Mouse (Mus musculus) midbrain, embryonic 16.5 days (tissue): Measurements from ENCODE around the gene Daw1. TPM values are rescaled to one million over a fixed set of nuclear protein-coding genes. Genes with fewer than 3 reads are reported as not detected.

Experiments
- ATAC-seq: fragments of 200-750 bp; cut with Nextera tagmentation; 2 replicates; pipeline ENCODE4 v1.8.0; 2017; ENCODE audit warnings: moderate TSS enrichment
- H3K27ac ChIP-seq: fragments of 300-500 bp; sonication (generic); 2 replicates; pipeline ENCODE4 v1.5.1; 2014; ENCODE audit warnings: mild to moderate bottlenecking, low read length, mixed read lengths
- H3K27me3 ChIP-seq: fragments of 300-500 bp; sonication (generic); 2 replicates; pipeline ENCODE4 v1.6.1; 2014; ENCODE audit warnings: low read depth, low read length, mixed read lengths; ENCODE audit not compliant: control insufficient read depth, insufficient read depth
- H3K36me3 ChIP-seq: fragments of 300-500 bp; sonication (generic); 2 replicates; pipeline ENCODE4 v1.6.1; 2014; ENCODE audit warnings: mild to moderate bottlenecking, low read length, moderate library complexity, mixed read lengths; ENCODE audit not compliant: control insufficient read depth, insufficient read depth
- H3K4me1 ChIP-seq: fragments of 300-500 bp; sonication (generic); 2 replicates; pipeline ENCODE4 v1.6.1; 2014; ENCODE audit warnings: mild to moderate bottlenecking, low read length, mixed read lengths; ENCODE audit not compliant: control insufficient read depth, insufficient read depth
- H3K4me2 ChIP-seq: fragments of 300-500 bp; sonication (generic); 2 replicates; pipeline ENCODE4 v1.6.1; 2014; ENCODE audit warnings: mild to moderate bottlenecking, low read length, mixed read lengths
- H3K4me3 ChIP-seq: fragments of 300-500 bp; sonication (generic); 2 replicates; pipeline ENCODE4 v1.5.1; 2014; ENCODE audit warnings: low read depth, mild to moderate bottlenecking, low read length, moderate library complexity, mixed read lengths
- H3K9ac ChIP-seq: fragments of 300-500 bp; sonication (generic); 2 replicates; pipeline ENCODE4 v1.6.1; 2014; ENCODE audit warnings: low read depth, low read length, mixed read lengths
- H3K9me3 ChIP-seq: fragments of 300-500 bp; sonication (generic); replicated peaks from 2 replicates; pipeline ENCODE4 v1.6.1; 2014; ENCODE audit warnings: mild to moderate bottlenecking, low read length, mixed read lengths; ENCODE audit not compliant: control insufficient read depth, poor library complexity, severe bottlenecking
- WGBS: fragments of 180-500 bp; shearing (Covaris S2); extraction: QIAGEN DNeasy Blood & Tissue Kit; methylation state at CpG from one replicate; pipeline ENCODE4 v1.1.7; 2014; 5-methylcytosine and 5-hydroxymethylcytosine counted together
- polyA plus RNA-seq: library from polyadenylated mRNA; unstranded; fragments of >200 nt; fragmentation: Nextera tagmentation; extraction: Ambion mirVana; gene quantifications from 2 replicates; pipeline ENCODE4 v1.2.1, GENCODE M21; 2015

Gene Daw1
- 2.0 and 2.1 TPM in 2 replicates for polyA plus RNA-seq

DNA sequence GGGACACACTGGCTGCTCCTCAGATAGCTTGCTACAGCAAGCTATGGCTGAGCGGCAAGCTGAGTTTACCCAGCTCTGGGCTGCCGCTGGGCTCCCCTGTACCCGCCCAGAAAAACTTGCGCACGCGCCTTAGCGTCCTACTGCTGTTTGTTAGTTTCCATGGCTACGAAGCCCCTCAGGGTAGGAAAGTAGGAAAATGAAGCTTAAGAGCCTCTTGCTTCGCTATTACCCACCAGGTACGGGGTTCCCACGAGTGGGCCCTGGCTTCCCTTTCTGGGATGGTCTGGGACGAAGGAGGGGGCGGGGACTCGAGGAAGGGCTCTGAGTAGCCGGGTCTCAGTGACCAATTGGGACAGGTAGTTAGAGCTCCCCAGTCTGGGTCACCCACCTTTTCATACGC is at the start of gene Daw1:
Gene Daw1, plus strand, starts transcription at position 150 of the 400 bp plus-strand sequence.
- Histone ChIP-seq H3K4me1 (0 out of 2 replicates have a peak, but pooled peaks cover 5% of the 10 kb centered on the region), H3K4me2 (peak within 1 kb of the TSS; percentile 89), H3K36me3 (no peaks in the 10 kb centered on the region), H3K9ac (peak within 1 kb of the TSS; percentile 68), H3K27ac (no peak within 1 kb of the TSS), H3K4me3 (peak within 1 kb of the TSS; percentile 55), H3K9me3 (no peaks in the 10 kb centered on the region), H3K27me3 (no peaks in the 10 kb centered on the region)
- under 1% methylated on average over 16 of the region's 16 CpGs for WGBS
- peak; percentile 99 for ATAC-seq

DNA sequence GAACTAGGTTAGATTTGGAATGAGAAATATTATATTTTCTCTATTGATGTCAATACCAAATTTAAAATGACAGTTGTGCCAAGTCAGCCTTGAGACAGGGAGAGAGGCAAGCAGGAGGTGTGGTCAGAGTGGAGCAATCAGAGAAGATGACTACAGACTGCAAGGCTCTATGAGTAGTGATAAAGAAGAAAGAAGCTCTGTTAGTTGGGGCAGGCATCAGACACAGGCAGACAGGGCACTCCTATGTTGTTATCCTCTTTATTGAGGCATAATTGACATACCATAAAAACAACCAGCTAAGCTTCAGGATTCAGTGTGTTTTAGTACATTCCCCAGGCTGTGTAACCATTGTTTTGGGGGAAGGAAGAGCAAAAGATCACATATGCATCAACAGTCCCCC is 48.6 kb upstream of the Daw1 start:
- Histone ChIP-seq H3K36me3 (no peaks in the 10 kb centered on the region), H3K27me3 (no peaks in the 10 kb centered on the region), H3K27ac (no peak overlapping the region), H3K4me2 (no peak overlapping the region), H3K9me3 (no peaks in the 10 kb centered on the region), H3K9ac (no peak overlapping the region), H3K4me1 (no peaks in the 10 kb centered on the region), H3K4me3 (no peak overlapping the region)
- no peak for ATAC-seq

DNA sequence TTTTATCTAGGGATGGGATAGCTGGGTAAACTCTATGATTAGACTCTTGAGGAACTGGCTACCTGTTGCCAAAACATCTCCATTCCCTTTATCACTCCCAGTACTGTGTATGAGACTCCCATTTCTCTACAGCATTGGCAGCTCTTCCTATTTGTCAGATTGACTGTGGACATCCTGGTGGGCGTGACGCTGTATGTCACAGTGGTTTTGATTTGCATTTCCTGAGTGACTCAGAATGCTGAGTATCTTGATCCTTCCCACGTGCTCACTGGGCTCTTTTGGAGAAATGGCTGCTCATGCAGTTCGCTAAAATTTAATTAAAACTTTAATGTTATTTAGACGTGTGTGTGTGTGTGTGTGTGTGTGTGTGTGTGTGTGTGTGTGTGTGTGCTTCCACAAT is 47.8 kb upstream of the Daw1 start:
- Histone ChIP-seq H3K36me3 (no peaks in the 10 kb centered on the region), H3K4me2 (no peak overlapping the region), H3K4me3 (no peak overlapping the region), H3K9ac (no peak overlapping the region), H3K27me3 (no peaks in the 10 kb centered on the region), H3K4me1 (no peaks in the 10 kb centered on the region), H3K9me3 (no peaks in the 10 kb centered on the region), H3K27ac (no peak overlapping the region)
- 86% methylated on average over 5 of the region's 5 CpGs for WGBS
- no peak for ATAC-seq

DNA sequence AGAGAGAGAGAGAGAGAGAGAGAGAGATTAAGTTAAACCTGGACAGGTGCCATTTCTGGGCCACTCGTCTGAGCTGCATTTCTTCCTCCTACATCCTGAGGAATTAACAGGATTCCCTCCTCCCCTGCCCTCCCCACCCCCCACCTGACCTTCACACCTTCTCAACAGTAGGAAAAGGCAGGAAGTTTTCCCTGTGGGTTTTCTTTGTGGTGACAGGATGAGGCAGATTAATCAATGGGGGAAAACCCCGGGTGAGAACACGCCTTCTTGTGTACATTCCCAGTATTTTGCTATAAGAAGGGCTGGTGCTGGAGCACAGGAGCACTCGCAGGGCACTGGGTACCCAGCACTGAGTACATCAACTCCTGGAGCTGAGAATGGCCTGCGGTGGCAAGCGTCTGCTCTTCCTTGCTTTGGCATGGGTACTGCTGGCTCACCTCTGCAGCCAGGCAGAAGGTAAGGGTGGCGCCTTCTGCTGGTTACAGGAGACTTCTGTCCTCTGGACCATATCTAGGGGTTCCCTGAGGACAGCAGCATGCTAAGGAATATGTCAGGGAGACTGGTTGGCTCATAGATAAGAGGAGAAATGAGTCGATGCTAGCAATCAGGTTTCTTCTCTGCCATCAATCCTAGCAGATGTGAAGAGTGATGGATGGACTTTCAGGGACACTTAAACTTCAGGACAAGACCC is 43.0 kb upstream of the Daw1 start, which contains the start of gene Ccl20:
Gene Ccl20, plus strand, starts transcription at position 320 of the 691 bp plus-strand sequence.
- no peak for ATAC-seq
- Histone ChIP-seq H3K36me3 (no peaks in the 10 kb centered on the region), H3K27ac (no peak within 1 kb of the TSS), H3K4me1 (no peaks in the 10 kb centered on the region), H3K27me3 (no peaks in the 10 kb centered on the region), H3K4me2 (no peak within 1 kb of the TSS), H3K4me3 (no peak within 1 kb of the TSS), H3K9ac (no peak within 1 kb of the TSS), H3K9me3 (no peaks in the 10 kb centered on the region)
- 49% methylated on average over 8 of the region's 8 CpGs for WGBS

DNA sequence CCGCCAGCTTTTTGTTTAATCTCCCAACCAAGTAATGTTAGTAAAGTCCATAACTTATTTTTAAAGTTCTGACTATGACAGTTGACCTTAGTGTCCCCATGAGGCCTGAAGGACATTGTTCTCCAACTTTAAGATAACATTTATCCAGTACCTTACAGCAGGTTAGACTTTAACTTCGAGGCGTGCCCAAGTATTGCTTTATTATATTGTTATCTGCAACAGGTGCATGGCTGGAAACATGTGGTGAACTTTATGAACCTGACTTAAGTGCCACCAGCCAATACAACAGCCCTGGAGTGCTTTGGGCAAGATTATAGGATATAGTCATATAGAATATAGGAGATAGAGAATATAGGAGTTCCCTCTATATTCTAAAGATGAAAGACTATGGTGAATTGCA is 42.3 kb upstream of the Daw1 start:
- no peak for ATAC-seq
- Histone ChIP-seq H3K27me3 (no peaks in the 10 kb centered on the region), H3K4me2 (no peak overlapping the region), H3K36me3 (no peaks in the 10 kb centered on the region), H3K27ac (no peak overlapping the region), H3K9ac (no peak overlapping the region), H3K4me1 (no peaks in the 10 kb centered on the region), H3K4me3 (no peak overlapping the region), H3K9me3 (no peaks in the 10 kb centered on the region)
- WGBS = 93% methylated on average over 3 of the region's 3 CpGs

DNA sequence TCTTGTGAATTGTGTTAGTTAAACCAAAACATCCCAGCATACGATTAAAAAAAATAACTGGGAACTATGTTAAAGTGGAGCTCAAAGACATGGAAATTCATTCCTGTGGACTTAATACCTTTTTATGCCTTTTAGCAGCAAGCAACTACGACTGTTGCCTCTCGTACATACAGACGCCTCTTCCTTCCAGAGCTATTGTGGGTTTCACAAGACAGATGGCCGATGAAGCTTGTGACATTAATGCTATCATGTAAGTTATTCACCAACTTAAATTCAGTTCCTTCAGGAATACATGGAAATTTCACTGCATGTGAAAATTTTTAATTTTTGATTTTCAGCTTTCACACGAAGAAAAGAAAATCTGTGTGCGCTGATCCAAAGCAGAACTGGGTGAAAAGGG is 41.9 kb upstream of the Daw1 start:
- H3K36me3 ChIP-seq = no peaks in the 10 kb centered on the region
- H3K27me3 ChIP-seq = no peaks in the 10 kb centered on the region
- H3K9me3 ChIP-seq = no peaks in the 10 kb centered on the region
- H3K9ac ChIP-seq = no peak overlapping the region
- no peak overlapping the region for H3K27ac ChIP-seq
- WGBS = 91% methylated on average over 7 of the region's 7 CpGs
- ATAC-seq = no peak
- H3K4me3 ChIP-seq = no peak overlapping the region
- H3K4me1 ChIP-seq = no peaks in the 10 kb centered on the region
- H3K4me2 ChIP-seq = no peak overlapping the region

DNA sequence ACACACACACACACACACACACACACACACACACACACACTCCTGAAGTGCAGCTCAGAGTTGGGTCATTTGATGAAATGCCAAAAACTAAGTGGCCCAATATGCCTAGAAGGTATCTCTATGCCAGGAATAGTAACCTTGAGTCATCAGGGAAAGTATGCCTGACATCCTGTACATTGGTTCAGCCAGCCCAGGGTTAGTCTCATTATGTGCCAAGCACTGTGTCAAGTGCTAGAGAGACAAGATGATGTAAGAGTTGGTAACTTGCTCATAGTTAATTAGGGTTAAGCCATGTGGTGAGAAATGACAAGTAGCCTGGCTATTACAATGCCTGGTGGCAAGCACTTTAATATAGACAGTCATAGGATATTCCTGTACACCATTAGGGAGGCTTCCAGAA is 39.6 kb upstream of the Daw1 start:
- Histone ChIP-seq H3K36me3 (no peaks in the 10 kb centered on the region), H3K4me2 (no peak overlapping the region), H3K9ac (no peak overlapping the region), H3K27me3 (no peaks in the 10 kb centered on the region), H3K4me1 (no peaks in the 10 kb centered on the region), H3K27ac (no peak overlapping the region), H3K4me3 (no peak overlapping the region), H3K9me3 (no peaks in the 10 kb centered on the region)
- no peak for ATAC-seq

DNA sequence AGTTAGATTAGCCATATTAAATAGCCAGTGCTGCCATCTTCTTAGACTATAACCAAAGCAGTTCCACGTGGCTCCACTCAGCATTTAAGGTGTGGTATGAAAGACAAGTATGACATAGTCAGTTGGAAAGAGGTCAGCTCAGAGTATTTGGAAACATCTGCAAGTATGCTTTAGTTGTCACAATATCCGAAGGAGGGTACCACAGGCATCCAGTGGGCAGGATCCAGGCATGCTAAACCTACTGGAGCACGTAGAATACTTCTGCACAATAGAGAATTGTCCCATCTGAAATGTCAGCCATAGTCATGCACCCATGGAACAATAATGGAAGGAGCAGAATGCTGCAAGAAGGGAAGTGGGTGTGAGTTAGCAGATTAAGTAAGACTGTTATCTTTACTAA is 39.2 kb upstream of the Daw1 start:
- Histone ChIP-seq H3K27ac (no peak overlapping the region), H3K9ac (no peak overlapping the region), H3K9me3 (no peaks in the 10 kb centered on the region), H3K4me1 (no peaks in the 10 kb centered on the region), H3K4me2 (no peak overlapping the region), H3K4me3 (no peak overlapping the region), H3K27me3 (no peaks in the 10 kb centered on the region), H3K36me3 (no peaks in the 10 kb centered on the region)
- no peak for ATAC-seq
- WGBS = 81% methylated on average over 3 of the region's 3 CpGs

DNA sequence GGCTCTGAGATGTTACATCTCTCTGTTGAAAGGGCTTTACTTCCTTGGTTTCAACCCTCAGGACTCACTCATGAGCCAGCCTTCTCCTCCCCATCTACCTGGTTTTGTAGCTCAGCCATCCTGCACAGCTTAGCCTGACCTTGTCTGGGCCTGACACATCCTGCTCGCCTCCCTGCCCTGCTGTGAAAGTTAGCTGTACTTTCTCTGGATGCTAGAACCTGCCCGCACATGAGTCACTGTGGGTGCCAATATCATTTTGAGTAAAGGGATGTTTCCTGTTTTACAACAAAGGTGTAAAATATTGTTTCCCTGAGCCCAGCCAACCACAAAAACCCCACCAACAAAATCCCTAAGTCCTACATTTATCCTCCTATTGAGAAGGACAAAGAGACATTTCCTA is 36.4 kb upstream of the Daw1 start:
- H3K9me3 ChIP-seq = no peaks in the 10 kb centered on the region
- no peak overlapping the region for H3K4me2 ChIP-seq
- H3K4me1 ChIP-seq = no peaks in the 10 kb centered on the region
- ATAC-seq = no peak
- H3K27ac ChIP-seq = no peak overlapping the region
- H3K36me3 ChIP-seq = no peaks in the 10 kb centered on the region
- no peak overlapping the region for H3K9ac ChIP-seq
- H3K27me3 ChIP-seq = no peaks in the 10 kb centered on the region
- WGBS = 91% methylated on average over 2 of the region's 2 CpGs
- no peak overlapping the region for H3K4me3 ChIP-seq
